Mouse (Mus musculus) heart, postnatal 14 days (tissue): ENCODE measurements at regions not wholly inside any gene's neighbourhood (a gene's known extent, or its start where the extent isn't known, plus 50 kb on each side); places are given as distances from the start of the nearest gene placed in this dataset.
"Not testable (repeated sequence)": the region's sequence is repeated elsewhere in the genome, so short reads cannot be mapped to it uniquely, and the experiment has no call there.

Source experiments
- DNase-seq, 2 experiments: peaks; one replicate each; pipeline ENCODE4 v3.0.0; 2021 to 2022
- intact Hi-C: fragments of 180-260 bp; cut with DNase I; formaldehyde crosslinking; loops from one replicate; pipeline ENCODE4 v1.15.1; 2025

- intact Hi-C loops = no loop called here
- DNase-seq = no peak
Observed at GRCm38 (mm10) chr4:53269251-53269842, 109.7 kb upstream of the Abca1 start.

GRCm38 (mm10) chr4:53264901-53265300 is 105.2 kb upstream of the Abca1 start:
- intact Hi-C loops = loop anchor here (5.0 kb wide), 2 partner anchors 87 to 153 kb away; no protein-coding TSS in a partner anchor
- no peak for DNase-seq

GRCm38 (mm10) chr4:53264501-53264900 is 104.8 kb upstream of the Abca1 start:
- DNase-seq = no peak
- intact Hi-C loops = loop anchor here (5.0 kb wide), 2 partner anchors 88 to 152 kb away; no protein-coding TSS in a partner anchor

- intact Hi-C loops = loop anchor here (2.0 to 5.0 kb wide), 3 partner anchors 45 to 151 kb away; no protein-coding TSS in a partner anchor
- DNase-seq = peak; percentile 93
Observed at GRCm38 (mm10) chr4:53263776-53264175, 104.1 kb upstream of the Abca1 start.

GRCm38 (mm10) chr4:53262466-53262865 is 102.8 kb upstream of the Abca1 start:
- intact Hi-C loops = loop anchor here (2.0 to 5.0 kb wide), 3 partner anchors 44 to 150 kb away; no protein-coding TSS in a partner anchor
- DNase-seq = no peak

- DNase-seq = no peak
- intact Hi-C loops = loop anchor here (2.0 to 5.0 kb wide), 3 partner anchors 43 to 149 kb away; no protein-coding TSS in a partner anchor
Observed at GRCm38 (mm10) chr4:53261556-53262140, 102.0 kb upstream of the Abca1 start.

GRCm38 (mm10) chr4:53258975-53259374 is 99.3 kb upstream of the Abca1 start:
- intact Hi-C loops = no loop called here
- DNase-seq = no peak

- intact Hi-C loops = no loop called here
- no peak for DNase-seq
Observed at GRCm38 (mm10) chr4:53256996-53257395, 97.3 kb upstream of the Abca1 start.

- intact Hi-C loops = no loop called here
- no peak for DNase-seq
Observed at GRCm38 (mm10) chr4:53254483-53254882, 94.8 kb upstream of the Abca1 start.

- DNase-seq = no peak
- intact Hi-C loops = no loop called here
Observed at GRCm38 (mm10) chr4:53253680-53254079, 94.0 kb upstream of the Abca1 start.

- intact Hi-C loops = no loop called here
- no peak for DNase-seq
Observed at GRCm38 (mm10) chr4:53250325-53250724, 90.6 kb upstream of the Abca1 start.

- DNase-seq = no peak
- intact Hi-C loops = no loop called here
Observed at GRCm38 (mm10) chr4:53246083-53246747, 86.5 kb upstream of the Abca1 start.

GRCm38 (mm10) chr4:53245553-53245952 is 85.9 kb upstream of the Abca1 start:
- intact Hi-C loops = no loop called here
- DNase-seq = no peak

- intact Hi-C loops, DNase-seq: not testable (repeated sequence)
Observed at GRCm38 (mm10) chr4:53243473-53243872, 83.8 kb upstream of the Abca1 start.

GRCm38 (mm10) chr4:53239856-53240255 is 80.2 kb upstream of the Abca1 start:
- no peak for DNase-seq
- intact Hi-C loops = no loop called here

GRCm38 (mm10) chr4:53238314-53239259 is 78.9 kb upstream of the Abca1 start:
- DNase-seq = no peak
- intact Hi-C loops = no loop called here

GRCm38 (mm10) chr4:53235870-53236269 is 76.2 kb upstream of the Abca1 start:
- intact Hi-C loops = no loop called here
- no peak for DNase-seq

- no peak for DNase-seq
- intact Hi-C loops = no loop called here
Observed at GRCm38 (mm10) chr4:53232436-53232835, 72.7 kb upstream of the Abca1 start.

GRCm38 (mm10) chr4:53231867-53232266 is 72.2 kb upstream of the Abca1 start:
- no peak for DNase-seq
- intact Hi-C loops = no loop called here

GRCm38 (mm10) chr4:53231046-53231445 is 71.4 kb upstream of the Abca1 start:
- intact Hi-C loops = no loop called here

GRCm38 (mm10) chr4:53228444-53228843 is 68.7 kb upstream of the Abca1 start:
- DNase-seq = no peak
- intact Hi-C loops = no loop called here

More at GRCm38 (mm10) chr4:53231046-53231445, 71.4 kb upstream of the Abca1 start:
- DNase-seq = no peak
